Mouse (Mus musculus) natural killer cell, adult 2 months (primary cell): Measurements from ENCODE around the gene Rbm4b.
"Not testable (repeated sequence)": the region's sequence is repeated elsewhere in the genome, so short reads cannot be mapped to it uniquely, and the experiment has no call there.

Source experiments
- DNase-seq, 2 experiments: peaks; one replicate each; pipeline ENCODE4 v3.0.0; 2022; ENCODE audit warnings: low spot score in 2 of 2

Gene Rbm4b

DNA sequence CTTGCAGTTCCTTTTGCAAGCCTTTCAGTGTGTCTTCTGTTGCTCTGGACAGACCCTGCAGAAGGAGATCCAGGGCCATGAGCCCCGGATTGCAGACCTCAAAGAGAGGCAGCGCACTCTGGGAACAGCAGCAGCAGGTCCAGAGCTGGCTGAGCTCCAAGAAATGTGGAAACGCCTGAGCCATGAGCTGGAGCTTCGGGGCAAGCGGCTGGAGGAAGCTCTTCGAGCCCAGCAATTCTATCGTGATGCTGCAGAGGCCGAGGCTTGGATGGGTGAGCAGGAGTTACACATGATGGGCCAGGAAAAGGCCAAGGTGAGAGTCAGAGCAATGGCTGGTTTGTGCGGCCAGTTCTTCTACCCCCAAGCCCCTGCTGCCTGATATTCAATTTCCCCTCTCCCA is 11.2 kb upstream of the Rbm4b start:
- DNase-seq: no peak

DNA sequence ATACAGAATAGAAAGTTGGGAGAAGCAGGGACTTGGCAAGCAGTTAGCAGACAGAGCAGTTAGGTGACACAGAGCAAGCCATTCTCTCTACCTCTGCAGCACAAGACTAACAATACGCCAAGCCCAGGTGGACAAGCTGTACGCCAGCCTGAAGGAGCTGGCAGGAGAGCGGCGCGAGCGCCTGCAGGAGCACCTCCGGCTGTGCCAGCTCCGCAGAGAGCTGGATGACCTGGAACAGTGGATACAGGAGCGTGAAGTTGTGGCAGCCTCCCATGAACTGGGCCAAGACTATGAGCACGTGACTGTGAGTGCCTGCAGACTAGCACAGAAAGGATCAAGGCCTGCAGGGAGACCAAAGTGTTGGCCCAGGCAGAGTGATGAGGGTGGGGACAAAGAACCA is 10.6 kb upstream of the Rbm4b start:
- DNase-seq: no peak

DNA sequence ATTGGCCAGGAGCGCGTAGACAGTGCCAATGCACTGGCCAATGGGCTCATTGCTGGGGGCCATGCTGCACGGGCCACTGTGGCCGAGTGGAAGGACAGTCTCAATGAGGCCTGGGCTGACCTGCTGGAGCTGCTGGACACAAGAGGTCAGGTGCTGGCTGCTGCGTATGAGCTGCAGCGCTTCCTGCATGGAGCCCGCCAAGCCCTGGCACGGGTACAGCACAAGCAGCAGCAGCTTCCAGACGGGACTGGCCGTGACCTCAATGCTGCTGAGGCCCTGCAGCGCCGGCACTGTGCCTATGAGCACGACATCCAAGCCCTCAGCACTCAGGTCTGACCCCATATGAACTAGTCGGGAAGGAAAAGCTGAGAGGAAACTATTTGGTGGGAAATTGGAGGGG is 9.7 kb upstream of the Rbm4b start:
- no peak for DNase-seq

DNA sequence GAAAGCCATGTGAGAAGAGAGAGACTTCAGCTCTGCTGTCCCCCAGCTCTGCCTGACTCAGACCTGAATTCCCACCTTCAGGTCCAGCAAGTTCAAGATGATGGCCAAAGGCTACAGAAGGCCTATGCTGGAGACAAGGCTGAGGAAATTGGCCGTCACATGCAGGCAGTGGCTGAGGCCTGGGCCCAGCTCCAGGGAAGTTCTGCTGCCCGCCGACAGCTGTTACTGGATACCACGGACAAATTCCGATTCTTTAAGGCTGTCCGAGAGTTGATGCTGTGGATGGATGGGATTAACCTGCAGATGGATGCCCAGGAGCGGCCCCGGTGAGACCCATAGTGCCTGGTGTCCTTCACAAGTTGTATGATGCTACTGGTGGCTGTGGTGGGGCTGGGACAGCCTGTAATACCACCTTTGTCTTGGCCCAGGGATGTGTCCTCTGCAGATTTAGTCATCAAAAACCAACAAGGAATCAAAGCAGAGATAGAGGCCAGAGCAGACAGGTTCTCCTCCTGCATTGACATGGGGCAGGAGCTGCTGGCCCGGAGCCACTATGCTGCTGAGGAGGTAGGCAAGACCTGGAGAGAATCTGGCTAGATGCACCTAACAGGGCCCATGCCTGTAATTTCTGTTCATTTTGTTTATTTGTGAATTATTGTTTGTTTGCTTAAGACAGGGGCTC is 8.5 kb upstream of the Rbm4b start:
- DNase-seq: no peak

DNA sequence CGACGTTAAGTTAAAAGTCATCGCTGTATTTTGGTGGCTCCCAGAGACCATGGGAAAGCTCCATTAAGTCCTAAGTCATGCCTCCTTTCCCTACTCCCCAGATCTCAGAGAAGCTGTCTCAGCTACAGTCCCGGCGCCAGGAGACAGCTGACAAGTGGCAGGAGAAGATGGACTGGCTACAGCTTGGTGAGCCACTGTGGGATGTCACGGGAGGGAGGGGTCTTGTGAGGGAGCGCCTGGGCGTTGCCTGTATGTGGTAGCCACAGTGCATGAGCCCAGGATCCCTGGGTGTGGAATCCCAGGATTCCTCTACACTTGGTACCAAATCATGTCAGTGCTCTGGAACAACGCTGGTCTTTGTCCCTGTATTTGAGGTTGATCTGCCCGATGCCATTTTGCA is 7.8 kb upstream of the Rbm4b start:
- no peak for DNase-seq

DNA sequence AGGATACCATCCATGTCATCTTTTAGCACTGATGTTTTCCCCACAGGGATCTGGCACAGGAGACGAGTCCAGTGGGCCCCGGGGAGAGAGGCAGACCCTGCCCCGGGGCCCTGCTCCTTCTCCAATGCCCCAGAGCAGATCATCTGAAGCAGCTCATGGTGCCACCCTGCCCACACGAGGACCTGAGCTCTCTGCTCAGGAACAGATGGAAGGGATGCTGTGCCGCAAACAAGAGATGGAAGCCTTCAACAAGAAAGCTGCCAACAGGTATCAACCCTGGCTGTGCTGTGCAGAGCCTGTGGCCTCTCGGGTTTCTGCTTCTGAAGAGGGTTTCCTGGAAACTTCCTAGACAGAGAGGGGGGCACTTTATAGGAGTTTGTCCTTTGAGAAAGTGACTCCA is 6.3 kb upstream of the Rbm4b start:
- DNase-seq: no peak

DNA sequence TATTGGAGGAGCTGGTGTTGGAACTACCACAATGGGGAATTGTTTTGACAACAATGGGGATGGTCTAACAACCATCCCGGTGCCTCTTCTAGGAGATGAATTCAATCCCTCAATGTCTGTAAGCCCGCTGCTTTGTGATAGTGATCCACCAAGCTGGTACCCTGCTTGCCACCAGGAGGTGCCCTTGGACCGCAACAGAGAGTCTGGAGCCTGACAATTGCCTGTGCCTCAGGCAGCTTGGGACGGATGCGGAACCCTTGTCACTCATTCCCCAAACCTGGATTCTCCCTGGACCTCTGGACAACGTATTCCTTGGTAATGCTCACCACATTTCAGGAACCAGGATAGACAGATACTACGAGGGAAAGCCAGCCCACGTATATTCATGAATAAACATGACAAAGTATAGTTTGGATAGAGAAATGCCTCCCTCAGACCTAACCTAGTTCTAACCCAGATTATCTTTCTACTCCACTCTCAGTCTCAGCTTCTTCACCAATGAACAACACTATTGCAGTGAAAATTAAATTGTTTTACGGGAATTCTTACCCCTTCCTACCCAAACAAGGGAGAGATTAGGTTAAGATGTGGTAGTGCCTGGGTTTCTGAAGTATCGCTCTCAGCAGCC is 618 bp upstream of the Rbm4b start:
- peak; percentile 84 to 90 for DNase-seq

DNA sequence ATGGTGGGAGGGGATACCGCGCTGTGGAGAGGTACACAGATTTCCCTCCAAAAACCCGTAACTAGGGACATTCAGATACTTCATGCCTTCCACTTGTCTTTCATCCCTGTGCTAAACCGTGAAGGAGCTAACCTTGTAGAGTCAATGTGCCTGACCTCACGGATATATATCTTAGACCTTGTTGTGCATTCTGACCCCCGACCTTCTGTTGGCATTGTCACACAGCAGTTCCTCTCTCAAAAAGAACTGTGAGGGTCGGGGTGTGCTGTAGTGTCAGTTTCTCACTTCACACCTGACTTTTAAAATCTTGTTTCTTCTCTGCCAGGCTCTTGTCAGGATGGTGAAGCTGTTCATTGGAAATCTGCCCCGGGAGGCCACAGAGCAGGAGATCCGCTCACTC is 624 bp downstream of the Rbm4b start:
- peak in 1 of 2 experiments; percentile 10 for DNase-seq

DNA sequence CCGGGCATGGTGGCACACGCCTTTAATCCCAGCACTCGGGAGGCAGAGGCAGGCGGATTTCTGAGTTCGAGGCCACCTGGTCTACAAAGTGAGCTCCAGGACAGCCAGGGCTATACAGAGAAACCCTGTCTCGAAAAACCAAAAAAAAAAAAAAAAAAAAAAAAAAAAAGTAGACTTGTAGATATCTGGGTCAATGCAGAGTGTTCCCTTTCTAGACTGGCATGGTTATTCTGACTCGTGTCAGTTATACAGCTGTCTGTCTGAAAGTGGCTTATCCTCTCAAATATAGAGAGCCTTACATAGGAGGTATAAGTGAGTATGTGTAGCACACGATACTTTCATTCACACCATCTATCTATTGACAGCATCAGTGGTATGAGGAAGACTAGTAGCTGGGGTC is 4.2 kb downstream of the Rbm4b start:
- not testable (repeated sequence) for DNase-seq

DNA sequence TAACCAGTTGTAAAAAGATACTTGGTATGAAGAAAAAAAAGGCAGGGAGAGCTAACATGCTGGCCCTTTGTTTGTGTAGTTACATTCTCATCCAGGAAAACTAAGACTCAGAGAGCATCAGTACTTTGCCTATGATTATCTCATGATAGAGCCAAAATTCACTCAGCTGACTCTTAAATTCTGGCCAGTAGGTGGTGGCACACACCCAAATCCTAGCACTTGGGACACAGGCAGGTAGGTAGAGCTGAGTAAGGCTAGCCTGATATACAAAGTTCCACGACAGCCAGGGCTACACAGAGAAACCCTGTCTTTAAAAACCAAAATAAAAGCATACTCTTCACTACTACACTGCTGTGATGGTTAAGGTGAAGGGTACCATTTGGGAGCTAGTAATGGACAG is 6.6 kb downstream of the Rbm4b start:
- no peak for DNase-seq

GRCm38 (mm10) chr19:4767507-4768148 is 11.3 kb downstream of the Rbm4b start:
- no peak for DNase-seq

DNA sequence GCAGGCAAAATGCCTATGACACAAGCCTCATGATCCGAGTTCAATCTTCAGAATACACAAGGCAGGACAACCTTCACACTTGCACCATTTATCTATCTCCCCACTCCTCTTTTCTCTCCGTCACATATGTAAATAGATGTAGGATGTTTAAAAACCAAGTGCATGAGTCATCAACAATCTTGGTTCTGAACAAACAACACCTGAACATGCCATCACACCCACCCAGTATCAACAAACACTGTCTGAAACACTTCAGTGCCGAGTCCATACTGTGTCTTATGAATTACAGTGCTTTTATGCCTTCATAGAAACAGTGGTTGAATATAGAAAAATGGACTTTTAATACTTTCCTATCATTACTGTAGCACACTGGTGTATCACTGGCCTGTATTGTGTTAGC is 16.5 kb downstream of the Rbm4b start:
- no peak for DNase-seq

DNA sequence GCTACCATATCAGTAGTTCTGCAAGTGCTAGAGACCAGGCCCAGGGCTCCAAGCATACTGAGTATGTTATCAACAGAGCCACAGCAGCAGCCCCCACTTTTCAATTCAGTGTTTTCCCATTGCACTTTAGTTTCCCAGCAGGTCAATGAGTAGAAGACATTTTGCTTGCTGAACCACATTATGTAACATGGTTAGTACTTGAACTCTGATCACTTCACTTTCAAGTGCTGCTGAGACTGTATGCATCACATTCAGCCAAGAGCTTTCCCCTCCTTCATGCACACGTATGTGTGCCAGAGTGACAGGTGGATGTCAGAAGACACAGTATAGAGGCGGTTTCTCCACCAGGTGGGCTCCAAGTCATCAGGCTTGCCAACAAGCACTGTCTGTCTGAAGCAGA is 26.6 kb downstream of the Rbm4b start:
- DNase-seq: no peak

GRCm38 (mm10) chr19:4785206-4785605 is 28.9 kb downstream of the Rbm4b start:
- no peak for DNase-seq

- no peak for DNase-seq
Measured at GRCm38 (mm10) chr19:4786313-4786712, 30.0 kb downstream of the Rbm4b start.

GRCm38 (mm10) chr19:4793281-4793830 is 37.1 kb downstream of the Rbm4b start:
- DNase-seq: no peak

GRCm38 (mm10) chr19:4793831-4794422 is 37.6 kb downstream of the Rbm4b start, which contains the start of gene Rbm4:
Gene Rbm4, minus strand, starts transcription at chr19:4793901.
- DNase-seq: peak; percentile 97

- no peak for DNase-seq
Measured at GRCm38 (mm10) chr19:4795929-4796328, 39.6 kb downstream of the Rbm4b start.

DNA sequence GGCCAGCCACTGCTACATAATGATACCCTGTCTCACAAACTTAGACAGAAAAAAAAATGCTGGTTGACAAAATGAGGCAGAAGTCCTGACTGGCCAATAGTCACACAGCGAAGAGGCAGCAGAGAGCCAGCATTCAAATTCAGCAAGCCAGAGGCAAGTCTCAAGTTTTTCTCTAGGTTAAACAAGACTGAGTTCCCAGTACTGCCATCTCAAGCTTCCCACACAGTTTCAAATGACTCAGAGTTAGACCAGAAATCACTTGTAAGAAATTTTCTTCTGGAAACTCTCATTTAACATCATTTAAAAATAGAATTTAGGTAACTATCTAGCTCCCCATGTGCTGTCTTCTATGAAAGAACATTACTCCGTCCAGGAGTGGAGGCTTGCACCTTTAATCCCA is 41.5 kb downstream of the Rbm4b start:
- DNase-seq: no peak

GRCm38 (mm10) chr19:4799083-4799482 is 42.8 kb downstream of the Rbm4b start:
- no peak for DNase-seq

GRCm38 (mm10) chr19:4802691-4803091 is 46.4 kb downstream of the Rbm4b start:
- no peak for DNase-seq

DNA sequence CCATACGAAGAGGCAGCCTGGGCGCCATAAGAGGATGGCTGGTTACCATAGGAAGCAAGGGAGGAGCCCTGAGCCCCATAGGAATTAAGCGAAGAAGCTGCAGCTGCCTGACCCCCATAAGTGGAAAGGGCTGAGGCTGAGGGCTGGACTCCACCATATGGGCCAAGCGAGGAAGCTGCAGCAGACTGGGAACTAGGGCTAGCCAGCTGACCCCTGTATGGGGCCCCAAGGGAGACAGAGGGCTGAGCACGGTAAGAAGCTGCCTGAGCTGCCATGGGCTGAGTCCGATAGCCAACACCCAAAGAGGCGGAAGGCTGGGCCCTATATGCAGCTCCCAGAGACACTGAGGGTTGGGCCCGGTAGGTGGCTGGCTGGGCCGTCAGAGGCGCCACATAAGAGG is 47.0 kb downstream of the Rbm4b start:
- DNase-seq: no peak

GRCm38 (mm10) chr19:4810309-4810708 is 54.0 kb downstream of the Rbm4b start:
- no peak for DNase-seq
